Comparison of ENCODE assay signal across 18 mouse cellular contexts in genomic region chr6:70749750-70750149, GRCm38 (mm10). TPM values are rescaled to one million over a fixed set of nuclear protein-coding genes. Genes with fewer than 3 reads are reported as not detected.
DNase-seq lines count a peak whose midpoint lies in the region; ATAC-seq lines count a peak whose summit lies in the region.
"Had no signal": no experiment of that assay in that cellular context is flagged by ENCODE, and none has a peak within 500 bp of the region (broad histone marks: within the 10 kb centered on the region; RNA-seq: fewer than 3 reads in every experiment).

No protein-coding gene starts in this region.

- H3K9me3 ChIP-seq in midbrain, embryonic 11.5 days (ENCODE audit: control insufficient read depth, low read length), result no peaks in the 10 kb centered on the region
- no peaks in the 10 kb centered on the region for H3K9me3 ChIP-seq in midbrain, embryonic 10.5 days (replicated peaks)
- H3K9me3 ChIP-seq in liver, embryonic 11.5 days (ENCODE audit: control insufficient read depth, low read length), result no peaks in the 10 kb centered on the region
- H3K9me3 ChIP-seq: forebrain, embryonic 13.5 days; G1E; hindbrain, embryonic 13.5 days had no signal

- ATAC-seq in midbrain, embryonic 11.5 days (ENCODE audit: low FRiP score), result peak; percentile 64
- no peak for ATAC-seq in liver, embryonic 11.5 days (replicated peaks; ENCODE audit: low FRiP score)
- ATAC-seq: forebrain, embryonic 13.5 days; intestine, embryonic 16.5 days; lung, postnatal 0 days had no signal

- no peaks in the 10 kb centered on the region for H3K36me3 ChIP-seq in midbrain, embryonic 11.5 days (ENCODE audit: control insufficient read depth, insufficient read depth, low read length)
- H3K36me3 ChIP-seq in midbrain, embryonic 10.5 days, result no peaks in the 10 kb centered on the region
- no peaks in the 10 kb centered on the region for H3K36me3 ChIP-seq in liver, embryonic 11.5 days (ENCODE audit: control insufficient read depth, insufficient read depth, low read length)
- H3K36me3 ChIP-seq: G1E; hindbrain, embryonic 13.5 days had no signal

- no peak for DNase-seq in midbrain, embryonic 11.5 days (ENCODE audit: low spot score, missing footprints)
- no peak for DNase-seq in midbrain, embryonic 10.5 days (ENCODE audit: low spot score)
- DNase-seq in embryo, embryonic 10.5 days (ENCODE audit: low spot score), result peak; percentile 16
- peak; percentile 53 for DNase-seq in forelimb bud, embryonic 11.5 days (ENCODE audit: low read depth, low spot score)
- peak; percentile 78 for DNase-seq in retina, postnatal 1 day
- DNase-seq in adrenal gland, postnatal 14 days, result no peak
- DNase-seq in liver, embryonic 11.5 days (ENCODE audit: low spot score), result no peak
- DNase-seq: adrenal gland, adult 8-10 months; cerebellum, adult 9-11 months; kidney, postnatal 4 days; thymus, postnatal 4 days had no signal

- H3K4me3 ChIP-seq in midbrain, embryonic 11.5 days (ENCODE audit: low read depth, low read length), result no peak overlapping the region
- H3K4me3 ChIP-seq in midbrain, embryonic 10.5 days, result no peak overlapping the region
- H3K4me3 ChIP-seq in liver, embryonic 11.5 days (ENCODE audit: low read depth, low read length), result no peak overlapping the region
- H3K4me3 ChIP-seq: forebrain, embryonic 13.5 days; hindbrain, embryonic 13.5 days had no signal

- WGBS in midbrain, embryonic 11.5 days, result 48% methylated on average over 1 of the region's 1 CpGs
- 61% methylated on average over 1 of the region's 1 CpGs for WGBS in midbrain, embryonic 10.5 days
- WGBS in liver, embryonic 11.5 days, result 80% methylated on average over 1 of the region's 1 CpGs

- H3K9ac ChIP-seq in midbrain, embryonic 11.5 days (ENCODE audit: low read length), result no peak overlapping the region
- no peak overlapping the region for H3K9ac ChIP-seq in liver, embryonic 11.5 days (ENCODE audit: low read depth, low read length)
- H3K9ac ChIP-seq: forebrain, embryonic 13.5 days; hindbrain, embryonic 13.5 days; liver, embryonic 14.5 days had no signal

- H3K4me1 ChIP-seq in midbrain, embryonic 11.5 days (ENCODE audit: control insufficient read depth, insufficient read depth, low read length), result no peaks in the 10 kb centered on the region
- peaks cover 4% of the 10 kb centered on the region; the same call in 1 of the 2 replicates for H3K4me1 ChIP-seq in midbrain, embryonic 10.5 days
- peaks cover 9% of the 10 kb centered on the region for H3K4me1 ChIP-seq in liver, embryonic 11.5 days (replicated peaks; ENCODE audit: control insufficient read depth, insufficient read depth, low read length)

- H3K27me3 ChIP-seq in midbrain, embryonic 11.5 days (ENCODE audit: control insufficient read depth, insufficient read depth, low read length), result no peaks in the 10 kb centered on the region
- no peaks in the 10 kb centered on the region for H3K27me3 ChIP-seq in midbrain, embryonic 10.5 days (ENCODE audit: low read depth, poor library complexity, severe bottlenecking)
- H3K27me3 ChIP-seq in liver, embryonic 11.5 days (replicated peaks; ENCODE audit: control insufficient read depth, insufficient read depth, low read length), result no peaks in the 10 kb centered on the region
- H3K27me3 ChIP-seq: forebrain, embryonic 13.5 days; hindbrain, embryonic 13.5 days had no signal

- H3K27ac ChIP-seq in midbrain, embryonic 11.5 days (ENCODE audit: low read depth, low read length), result no peak overlapping the region
- H3K27ac ChIP-seq in midbrain, embryonic 10.5 days (replicated peaks), result no peak overlapping the region
- no peak overlapping the region for H3K27ac ChIP-seq in liver, embryonic 11.5 days (ENCODE audit: low read depth, low read length)
- H3K27ac ChIP-seq: forebrain, embryonic 13.5 days; hindbrain, embryonic 13.5 days; liver, embryonic 14.5 days; stomach, postnatal 0 days had no signal

- no peak overlapping the region for H3K4me2 ChIP-seq in midbrain, embryonic 11.5 days
- H3K4me2 ChIP-seq in liver, embryonic 11.5 days, result no peak overlapping the region
- H3K4me2 ChIP-seq: forebrain, embryonic 13.5 days; hindbrain, embryonic 13.5 days had no signal

RNA-seq across cellular contexts. Expression of gene Rpia, which starts 42.3 kb away (rescaled TPM):
- 1.9 TPM in 2 replicates for polyA plus RNA-seq in midbrain, embryonic 11.5 days (2014; fragmentation: Nextera tagmentation; extraction: Ambion mirVana)
- 1.4 and 2.1 TPM in 2 replicates for polyA plus RNA-seq in midbrain, embryonic 10.5 days (2016; fragmentation: Nextera tagmentation; extraction: Ambion mirVana)
- total RNA-seq in adrenal gland, postnatal 14 days (2021), result 21.0 and 23.7 TPM in 2 replicates
- 6.5 and 8.6 TPM in 2 replicates for polyA plus RNA-seq in liver, embryonic 11.5 days (2014; fragmentation: Nextera tagmentation; extraction: Ambion mirVana)

Comparison
In these comparisons a context has a peak if more than half of its experiments do, and no peak if none do; other contexts are left out.
1. DNase-seq: peak in embryo, embryonic 10.5 days (single experiment), forelimb bud, embryonic 11.5 days (single experiment) and retina, postnatal 1 day (single experiment); none in midbrain, embryonic 11.5 days (single experiment), midbrain, embryonic 10.5 days (single experiment), adrenal gland, postnatal 14 days (single experiment) and liver, embryonic 11.5 days (single experiment).